Mouse (Mus musculus) left cerebral cortex, postnatal 25 days (tissue): ENCODE measurements around the gene E2f1. TPM values are rescaled to one million over a fixed set of nuclear protein-coding genes. Genes with fewer than 3 reads are reported as not detected.

ENCODE experiments used
- DNase-seq, 2 experiments: peaks; one replicate each; pipeline ENCODE4 v3.0.0; 2022; ENCODE audit warnings: low spot score in 2 of 2, mixed read lengths in 1 of 2
- intact Hi-C: fragments of 180-260 bp; cut with DNase I; formaldehyde crosslinking; loops from one replicate; pipeline ENCODE4 v1.15.1; 2025
- total RNA-seq, 2 experiments: library from RNA; stranded (reverse); gene quantifications; 2 replicates each; pipeline ENCODE4 v1.2.3; 2021

Gene E2f1
- total RNA-seq, 2 experiments from 2014 or later, result 8.8 to 10.1 TPM

DNA sequence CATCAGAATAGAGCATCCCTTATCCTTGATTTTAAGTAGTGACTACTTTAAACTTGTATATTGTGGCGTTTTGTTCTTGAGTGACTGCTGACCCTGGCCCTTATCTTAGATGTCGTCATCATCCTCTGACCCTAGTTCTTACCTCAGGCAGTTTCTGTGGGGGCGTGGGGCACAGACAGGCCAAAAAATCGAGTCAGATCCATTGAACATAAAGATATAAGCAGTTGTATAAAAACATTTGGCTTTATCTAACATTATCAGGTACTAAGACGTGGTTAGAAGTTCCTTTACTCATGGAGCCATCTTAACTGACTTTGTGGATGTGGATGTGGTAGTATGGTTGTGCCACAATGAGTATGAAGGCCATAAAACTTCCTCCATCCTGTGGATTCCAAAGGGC, 47.4 kb downstream of the E2f1 start:
- DNase-seq, result no peak
- intact Hi-C loops, result no loop called here

DNA sequence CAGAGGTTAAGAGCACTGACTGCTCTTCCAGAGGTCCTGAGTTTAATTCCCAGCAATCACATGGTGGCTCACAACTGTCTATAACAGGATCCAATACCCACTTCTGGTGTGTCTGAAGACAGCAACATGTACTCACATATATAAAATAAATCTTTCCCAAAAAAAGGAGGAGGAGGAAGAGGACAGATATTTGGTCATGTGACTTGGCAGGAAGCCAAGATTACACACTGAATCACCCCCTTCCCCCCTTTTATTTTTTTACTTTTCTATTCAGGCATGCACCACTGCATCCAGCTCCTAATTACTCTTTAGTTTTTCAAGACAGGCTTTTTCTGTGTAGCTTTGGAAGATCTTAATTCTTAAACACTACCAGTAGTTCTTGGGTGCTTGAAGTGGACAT, 48.2 kb downstream of the E2f1 start:
- no peak for DNase-seq
- intact Hi-C loops, result no loop called here

DNA sequence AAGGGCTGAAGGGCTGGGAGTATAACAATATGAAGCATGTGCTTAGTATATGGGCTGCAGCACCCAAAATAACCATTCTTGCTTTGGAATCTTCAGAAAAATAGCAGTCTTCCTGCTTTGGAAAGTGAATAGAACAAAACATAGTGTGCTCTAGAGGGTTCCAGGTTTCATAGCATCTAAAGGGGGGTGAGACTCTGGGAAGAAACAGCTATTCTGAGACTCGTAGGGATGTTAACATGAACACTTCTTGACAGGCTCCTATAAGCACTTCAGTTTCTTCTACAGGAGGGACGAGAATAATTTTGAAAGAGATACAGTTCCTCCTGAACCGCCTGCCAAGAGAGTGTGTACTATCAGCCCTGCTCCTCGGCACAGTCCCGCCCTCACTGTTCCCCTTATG, 52.3 kb downstream of the E2f1 start:
- intact Hi-C loops, result no loop called here
- DNase-seq, result peak in 1 of 2 experiments; percentile 50

DNA sequence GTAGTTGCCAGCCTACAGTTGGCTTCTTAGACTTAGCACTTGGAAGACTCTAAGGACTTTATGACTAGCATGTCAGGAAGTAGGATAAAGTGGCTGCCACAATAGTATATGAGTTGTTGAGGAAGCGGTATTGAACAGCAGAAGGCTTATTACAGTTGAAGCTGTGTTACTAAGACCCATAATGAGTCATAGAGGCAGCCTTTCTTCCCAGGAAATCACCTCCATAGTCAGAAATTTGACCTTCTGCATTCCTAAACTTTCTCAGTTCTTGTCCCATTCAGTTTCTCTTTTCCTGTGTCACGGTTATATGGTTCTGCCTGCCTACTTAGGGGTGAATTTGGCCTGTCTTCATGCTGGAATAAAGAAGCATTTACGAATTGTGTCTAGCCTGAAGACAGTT, 52.7 kb downstream of the E2f1 start:
- DNase-seq, result no peak
- intact Hi-C loops, result no loop called here

DNA sequence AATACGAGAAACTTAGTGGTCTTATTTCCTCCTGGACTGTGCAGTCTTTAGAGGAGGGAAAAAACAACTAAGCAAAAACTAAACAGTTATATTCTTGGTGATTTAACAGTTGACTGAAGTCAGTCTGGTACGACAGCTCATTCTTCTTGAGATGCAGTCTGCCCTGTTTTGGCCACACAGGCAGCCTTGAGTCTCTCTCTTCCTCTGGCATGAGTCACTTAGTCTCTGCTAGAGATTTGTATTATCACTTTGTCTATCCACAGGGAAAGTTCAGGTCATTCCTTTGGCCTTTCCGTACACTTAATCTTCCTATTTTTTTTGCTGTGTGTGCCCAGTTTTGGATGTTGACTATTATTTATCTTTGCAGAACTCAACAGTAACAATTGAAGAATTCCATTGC, 59.6 kb downstream of the E2f1 start:
- DNase-seq, result no peak
- intact Hi-C loops, result no loop called here

Other genes with a start within 250 kb of the E2f1 start
- 10 to 100 TPM; 11.4 to 17.4 TPM for gene Cdk5rap1, start 196.9 kb downstream of the E2f1 start, total RNA-seq
- gene Snta1, start 161.8 kb downstream of the E2f1 start, total RNA-seq, result 10 to 100 TPM; 30.7 to 35.7 TPM
- gene Cbfa2t2, start 133.4 kb downstream of the E2f1 start, total RNA-seq, result 10 to 100 TPM; 54.6 to 57.5 TPM
- gene 1700003F12Rik, start 22.8 kb downstream of the E2f1 start, total RNA-seq, result 1 to 10 TPM in 1 of 2 experiments, not detected in 1; 1.4 TPM
- gene Actl10, start 18.1 kb downstream of the E2f1 start, total RNA-seq, result not detected
- 10 to 100 TPM; 82.5 to 88.7 TPM for gene Necab3, start 11.0 kb downstream of the E2f1 start, total RNA-seq
- gene Pxmp4, start 33.8 kb upstream of the E2f1 start, total RNA-seq, result 10 to 100 TPM; 11.4 to 14.1 TPM
- gene Zfp341, start 43.4 kb upstream of the E2f1 start, total RNA-seq, result 10 to 100 TPM; 12.1 to 13.1 TPM
- gene 4930519P11Rik, start 43.5 kb upstream of the E2f1 start, total RNA-seq, result not detected
- gene Chmp4b, start 81.8 kb upstream of the E2f1 start, total RNA-seq, result 100 to 1,000 TPM; 215 to 218 TPM
- gene Gm14214, start 200.1 kb upstream of the E2f1 start, total RNA-seq, result not detected
- 100 to 1,000 TPM in 1 of 2 experiments, 10 to 100 TPM in 1; 99.4 to 101 TPM for gene Raly, start 221.2 kb upstream of the E2f1 start, total RNA-seq
- gene a, start 221.5 kb upstream of the E2f1 start, total RNA-seq, result not detected